Mouse (Mus musculus) brain, adult 2 months (tissue): ENCODE measurements at regions not wholly inside any gene's neighbourhood (a gene's known extent, or its start where the extent isn't known, plus 50 kb on each side); places are given as distances from the start of the nearest gene placed in this dataset.
A peak's percentile ranks its signal among the peaks of the same experiment; 100 is the strongest.
"Not testable (repeated sequence)": the region's sequence is repeated elsewhere in the genome, so short reads cannot be mapped to it uniquely, and the experiment has no call there.

ENCODE experiments used
- DNase-seq: peaks from one replicate; pipeline ENCODE4 v3.0.0; 2011; ENCODE audit warnings: low read depth, low spot score

DNA sequence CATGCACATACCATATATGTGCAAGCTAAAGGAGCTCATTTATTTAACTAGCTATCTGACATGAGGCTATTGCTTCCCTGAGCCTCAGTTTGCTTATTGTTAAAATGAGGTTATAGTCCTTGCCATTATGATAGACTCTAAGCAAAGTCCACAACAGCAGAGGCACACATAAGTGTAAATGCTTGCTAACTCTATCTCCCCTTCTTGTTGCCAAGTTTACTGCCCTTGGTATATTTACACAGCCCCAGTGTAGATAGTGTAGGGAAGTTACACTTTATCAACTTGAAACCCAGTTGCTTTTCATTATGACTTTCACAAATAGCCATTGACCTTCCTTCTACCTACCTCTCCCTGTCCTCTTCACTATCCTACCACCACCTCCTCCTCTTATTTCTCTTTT, 782.6 kb upstream of the Agtr1b start:
- no peak for DNase-seq

DNA sequence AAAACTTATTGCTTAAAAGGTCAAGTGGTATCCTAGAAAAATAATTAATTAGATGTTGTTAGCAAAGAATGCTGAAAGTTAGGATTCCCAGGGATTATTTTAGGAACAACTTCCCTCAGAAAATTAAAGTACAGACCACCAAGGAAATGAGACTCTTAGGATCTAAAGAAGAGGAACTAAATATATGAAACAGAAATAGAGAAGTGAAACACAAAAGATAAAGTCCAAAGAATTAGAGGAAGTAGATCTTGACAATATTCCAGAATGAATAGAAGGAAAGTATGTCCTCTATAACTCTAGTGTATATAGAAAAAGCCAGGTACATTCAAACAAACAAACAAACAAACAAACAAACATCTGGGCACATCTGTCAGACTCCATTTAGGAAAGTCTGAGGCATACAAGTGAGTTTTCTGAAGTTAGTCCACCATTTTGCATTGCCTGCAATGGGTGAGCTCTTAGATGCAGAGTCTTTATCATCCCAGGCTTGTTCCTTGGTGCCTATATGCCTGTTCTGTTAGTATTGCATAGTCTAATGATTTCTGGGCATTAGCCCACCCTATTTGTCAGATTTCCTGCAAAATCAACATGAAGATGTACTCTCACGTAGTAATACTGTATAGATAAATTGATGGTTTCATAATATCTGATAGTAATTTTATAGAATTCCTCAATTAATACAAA, 762.0 kb upstream of the Agtr1b start:
- no peak for DNase-seq

DNA sequence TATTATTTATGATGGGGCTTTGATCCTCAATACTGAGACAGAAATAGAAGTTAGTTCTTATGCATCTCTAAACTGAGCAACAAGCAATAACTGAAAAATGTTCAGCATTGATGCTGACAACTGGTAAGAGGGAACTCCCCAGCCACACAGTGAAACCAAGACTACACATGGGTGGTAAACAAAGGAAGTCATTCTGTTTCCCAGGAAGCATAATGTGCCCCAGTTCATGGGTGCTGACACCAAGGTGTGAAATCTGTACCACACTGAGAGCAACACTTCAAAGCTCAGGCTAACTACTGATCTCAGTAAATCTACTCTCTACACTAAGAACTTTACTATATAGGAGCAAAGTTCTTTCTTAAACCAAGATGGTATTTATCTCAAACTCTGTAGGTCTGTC, 759.2 kb upstream of the Agtr1b start:
- DNase-seq = no peak

DNA sequence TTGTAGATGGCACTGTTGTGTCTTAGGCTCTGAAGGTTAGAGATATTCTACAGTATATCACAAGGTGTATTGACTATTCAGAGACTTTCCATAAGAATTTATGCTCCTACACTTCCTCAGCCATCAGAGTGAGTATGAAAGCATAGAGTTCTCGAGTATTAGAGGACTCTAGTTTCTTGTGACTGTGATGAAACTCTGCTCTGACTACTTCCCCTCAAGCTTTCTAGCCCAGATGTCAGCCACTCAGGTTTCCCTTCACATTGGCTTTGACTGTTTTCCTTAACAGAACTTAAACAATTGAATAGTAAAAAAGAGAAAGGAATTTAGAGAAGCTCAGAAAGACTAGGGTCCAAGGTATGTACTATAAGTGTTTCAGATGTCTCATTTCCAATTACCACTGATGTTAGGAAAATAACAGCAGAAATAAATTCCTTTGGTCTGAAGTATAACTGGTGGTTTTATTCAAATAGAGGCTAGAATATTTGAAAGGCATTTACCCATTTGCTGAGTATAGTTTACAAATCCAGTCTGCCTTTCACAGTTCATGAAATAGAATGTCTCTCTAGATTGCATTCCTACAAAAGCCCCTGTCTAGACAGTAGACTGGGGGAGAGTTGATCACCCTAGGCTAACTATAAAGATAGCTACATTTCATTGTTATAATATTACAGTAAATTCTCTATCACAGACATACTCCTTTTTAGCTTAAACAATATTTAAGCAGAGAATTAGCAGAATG, 751.4 kb upstream of the Agtr1b start:
- no peak for DNase-seq

DNA sequence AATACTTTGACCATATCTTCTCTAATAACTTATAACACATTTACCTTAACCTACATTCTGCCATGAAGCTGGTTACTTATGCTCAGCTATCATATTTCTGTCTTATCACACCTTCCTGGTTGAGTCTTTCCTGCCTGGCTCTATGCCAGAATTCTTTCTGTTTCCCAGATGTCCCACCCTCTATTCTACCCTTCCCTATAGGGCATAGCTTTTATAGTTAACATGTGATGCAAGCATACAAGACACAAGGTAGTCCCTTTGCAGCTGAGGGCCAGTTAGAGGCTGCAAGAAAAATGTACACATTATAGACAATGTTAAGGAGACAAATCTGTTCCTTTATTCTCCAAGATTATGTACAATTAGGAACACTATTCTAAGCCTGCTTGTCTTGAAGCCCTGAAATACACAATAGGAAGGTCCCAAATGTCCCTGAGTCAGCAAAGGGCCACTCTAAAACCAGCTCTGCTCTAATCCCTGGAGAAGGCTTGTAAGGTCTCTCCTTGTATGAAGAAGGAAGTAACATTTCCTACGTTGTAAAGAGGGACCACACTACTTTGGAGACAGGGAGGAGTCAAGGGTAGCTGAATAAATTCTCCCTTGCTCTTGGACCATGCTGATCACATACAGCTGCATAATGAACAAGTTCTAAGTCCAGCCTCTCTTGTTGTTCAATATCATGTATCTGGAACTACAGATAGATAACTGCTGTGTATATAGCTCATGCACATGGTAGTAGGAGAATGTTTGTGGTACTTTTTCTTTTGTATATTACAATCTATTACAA, 745.0 kb upstream of the Agtr1b start:
- no peak for DNase-seq

DNA sequence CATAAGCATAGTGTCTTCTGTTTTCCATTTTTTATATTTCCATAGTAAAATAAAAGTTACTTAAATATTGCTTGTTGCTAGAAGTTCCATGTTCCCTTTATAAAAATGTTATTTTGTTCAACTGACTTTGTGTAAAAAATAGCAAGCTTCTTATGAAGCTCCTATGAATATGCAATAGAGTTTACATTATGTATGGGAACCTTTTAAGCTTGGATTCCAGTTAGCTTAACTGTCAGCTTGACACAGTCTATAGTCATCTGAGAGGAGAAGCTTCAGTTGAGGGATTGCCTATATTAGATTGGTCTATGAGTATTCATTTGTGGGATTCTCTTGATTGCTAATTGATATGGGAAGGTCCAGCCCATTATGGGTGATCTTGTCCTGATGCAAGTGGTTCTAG, 723.2 kb upstream of the Agtr1b start:
- peak; percentile 13 for DNase-seq

DNA sequence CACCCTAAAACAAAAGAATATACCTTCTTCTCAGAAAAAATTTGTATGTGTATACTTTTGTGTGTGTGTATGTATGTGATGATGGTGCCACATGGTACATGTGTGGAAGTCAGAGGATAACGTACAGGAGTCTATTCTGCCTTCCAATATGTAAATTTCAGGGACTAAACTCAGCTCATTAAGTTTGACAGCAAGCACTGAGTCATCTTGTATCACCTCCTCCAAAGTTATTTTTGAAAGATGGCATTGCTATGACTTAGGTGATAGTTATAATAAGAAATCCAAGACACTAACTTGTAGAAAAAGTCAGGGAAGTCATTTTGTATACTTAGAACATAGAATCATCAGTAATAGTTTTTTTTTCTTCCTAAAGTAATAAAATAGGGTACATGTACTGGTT, 719.4 kb upstream of the Agtr1b start:
- DNase-seq = peak; percentile 63

DNA sequence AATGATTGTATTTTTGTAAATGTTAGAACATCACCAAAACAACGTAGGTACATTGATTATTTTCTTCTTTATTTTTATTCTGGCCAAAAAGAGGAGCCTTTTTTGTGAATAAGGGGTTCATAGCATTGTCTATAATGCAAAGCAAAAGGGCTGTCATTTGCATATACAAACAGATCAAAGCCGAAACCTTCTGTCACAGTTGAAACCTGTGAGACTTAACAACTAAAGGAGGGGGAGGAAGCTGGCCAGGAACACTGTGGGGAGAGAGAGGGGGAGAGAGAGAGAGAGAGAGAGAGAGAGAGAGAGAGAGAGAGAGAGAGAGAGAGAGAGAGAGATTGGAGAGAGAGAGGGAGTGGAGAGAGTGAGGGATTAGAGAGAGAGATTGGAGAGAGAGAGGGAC, 710.6 kb upstream of the Agtr1b start:
- no peak for DNase-seq

DNA sequence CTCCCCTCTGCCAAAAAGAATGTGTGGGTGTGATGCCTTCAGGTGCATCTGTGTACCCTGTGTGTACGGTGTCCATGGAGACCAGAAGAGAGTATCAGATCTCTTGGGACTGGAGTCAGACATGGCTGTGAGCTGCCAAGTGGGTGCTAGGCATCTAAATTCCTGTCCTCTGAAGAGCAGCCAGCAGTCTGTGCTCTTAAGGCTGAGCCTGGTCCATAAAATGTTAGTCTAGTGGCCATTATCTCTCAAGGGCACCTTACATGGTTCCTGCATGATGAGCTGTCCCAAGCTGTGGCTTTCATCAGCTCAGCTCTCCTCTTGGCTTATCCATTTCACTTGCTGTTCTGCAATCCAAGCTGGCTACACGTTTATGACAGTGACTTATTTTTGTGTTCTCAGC, 686.4 kb upstream of the Agtr1b start:
- not testable (repeated sequence) for DNase-seq

DNA sequence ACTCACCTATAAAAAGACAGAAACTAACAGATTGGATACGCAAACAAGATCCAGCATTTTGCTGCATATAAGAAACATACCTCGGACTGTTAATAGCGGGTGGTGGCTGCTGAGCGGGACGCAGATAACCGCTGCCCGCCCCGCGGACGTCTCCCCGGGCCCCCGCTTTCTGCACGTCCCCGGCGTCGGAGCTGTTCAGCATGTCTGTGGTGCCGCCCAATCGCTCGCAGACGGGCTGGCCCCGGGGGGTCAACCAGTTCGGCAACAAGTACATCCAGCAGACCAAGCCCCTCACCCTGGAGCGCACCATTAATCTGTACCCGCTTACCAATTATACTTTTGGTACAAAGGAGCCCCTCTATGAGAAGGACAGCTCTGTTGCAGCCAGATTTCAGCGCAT, 682.4 kb upstream of the Agtr1b start:
- not testable (repeated sequence) for DNase-seq

DNA sequence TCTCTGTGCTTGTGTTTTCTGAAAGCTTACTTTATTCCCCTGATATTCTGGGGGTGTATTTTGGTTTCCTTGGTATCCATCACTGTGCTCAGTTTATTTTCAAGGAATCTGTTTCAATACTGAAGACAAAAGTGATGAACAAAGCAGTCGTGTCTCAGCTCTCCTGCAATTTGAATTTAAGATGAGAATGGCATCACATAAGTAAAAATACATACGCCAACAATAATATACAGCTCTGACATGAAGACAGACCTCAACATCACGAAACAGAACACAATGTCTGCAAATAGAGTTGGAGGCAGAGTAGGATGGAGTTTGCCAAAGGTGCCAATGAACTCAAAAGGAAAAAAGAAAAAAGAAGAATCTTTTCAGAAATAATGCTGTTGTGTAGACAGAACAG, 679.0 kb upstream of the Agtr1b start:
- DNase-seq = peak; percentile 72

DNA sequence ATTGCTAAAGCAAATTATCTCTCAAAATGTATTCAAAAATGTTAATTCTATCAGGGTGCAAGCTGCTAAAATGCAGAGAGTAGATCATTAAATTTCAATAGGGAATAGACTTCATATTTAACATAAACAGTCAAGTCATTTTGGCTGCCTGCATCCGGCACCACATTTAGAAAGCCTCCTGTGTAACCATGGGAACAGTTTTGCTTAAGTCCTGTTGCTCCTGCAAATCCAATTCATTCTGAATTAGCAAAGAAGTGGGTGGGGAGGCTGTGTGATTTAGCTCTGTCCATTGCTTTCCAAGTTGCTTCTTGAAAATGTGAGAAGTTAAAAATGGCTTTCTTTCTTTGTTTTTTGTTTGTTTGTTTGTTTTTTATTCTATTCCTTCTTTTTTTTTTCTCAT, 658.9 kb upstream of the Agtr1b start:
- peak; percentile 91 for DNase-seq

DNA sequence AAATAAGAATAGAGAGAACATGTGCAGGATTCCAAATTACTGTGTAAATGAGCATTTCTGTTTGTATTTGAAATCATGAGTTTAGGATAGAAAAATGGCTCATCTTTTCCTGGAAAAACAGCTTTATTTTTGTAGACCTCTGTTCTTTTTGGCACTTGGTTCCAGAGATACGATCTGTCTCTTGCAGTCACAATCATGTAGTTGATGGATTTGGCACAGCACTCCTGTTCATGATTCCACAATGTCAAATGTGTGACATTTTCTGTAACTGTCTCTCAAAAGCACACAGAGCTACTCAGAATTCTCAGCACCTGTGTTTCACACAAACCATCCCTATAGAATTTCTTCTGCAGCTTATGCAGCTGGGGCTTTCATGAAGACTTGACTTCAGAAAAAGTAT, 654.0 kb upstream of the Agtr1b start:
- DNase-seq = peak; percentile 70

DNA sequence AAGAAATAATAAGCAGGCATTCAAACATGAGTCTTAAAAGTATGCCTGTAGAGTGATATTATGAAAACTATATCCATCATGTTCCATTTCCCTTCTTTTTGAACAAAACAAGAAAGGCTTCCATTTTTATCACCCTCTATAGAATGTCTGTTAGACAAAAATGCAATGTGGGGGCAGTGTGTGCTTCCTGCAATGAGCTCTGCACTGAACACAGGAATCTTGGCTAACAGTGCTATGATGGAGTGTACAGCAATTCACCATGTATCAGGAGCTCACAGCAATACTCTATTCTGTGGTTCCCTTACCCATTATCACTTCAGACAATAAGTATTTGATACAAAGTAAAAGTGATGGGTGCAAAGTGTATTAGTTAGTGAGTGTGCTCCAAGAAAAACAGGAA, 653.3 kb upstream of the Agtr1b start:
- DNase-seq = peak; percentile 58

DNA sequence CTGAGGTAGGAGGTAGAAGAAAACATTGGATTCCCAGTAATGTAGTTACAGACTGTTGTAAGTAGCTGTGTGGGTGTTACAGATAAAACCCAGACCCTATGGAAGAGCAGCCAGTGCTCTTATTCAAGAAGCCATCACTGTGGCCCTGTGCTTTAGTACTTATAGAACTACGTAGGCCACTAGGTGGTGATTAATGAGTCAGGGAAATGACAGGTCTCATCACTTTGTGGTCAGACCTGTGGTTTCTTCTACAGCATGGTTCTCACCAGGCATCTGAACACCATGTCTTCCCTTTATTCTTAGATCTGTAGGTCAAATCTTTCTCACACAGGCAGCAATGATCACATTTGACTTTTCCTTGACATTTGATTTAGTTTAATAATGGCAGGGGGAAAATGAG, 642.7 kb upstream of the Agtr1b start:
- no peak for DNase-seq

DNA sequence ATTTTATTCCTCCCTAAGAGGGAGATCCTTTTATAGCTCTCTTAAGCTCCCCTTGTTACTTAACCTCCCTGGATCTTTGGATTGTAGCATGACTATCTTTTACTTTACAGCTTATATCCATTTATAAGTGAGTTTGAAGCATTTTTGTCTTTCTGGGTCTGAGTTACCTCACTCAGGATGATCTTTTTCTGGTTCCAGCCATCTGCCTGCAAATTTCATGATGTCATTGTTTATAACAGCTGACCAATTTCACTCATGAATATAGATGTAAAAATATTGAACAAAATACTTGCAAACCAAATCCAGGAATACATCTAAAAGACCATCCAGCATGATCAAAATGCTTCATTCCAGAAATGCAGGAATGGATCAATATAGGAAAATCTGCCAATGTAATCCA, 631.3 kb upstream of the Agtr1b start:
- DNase-seq = peak; percentile 66

DNA sequence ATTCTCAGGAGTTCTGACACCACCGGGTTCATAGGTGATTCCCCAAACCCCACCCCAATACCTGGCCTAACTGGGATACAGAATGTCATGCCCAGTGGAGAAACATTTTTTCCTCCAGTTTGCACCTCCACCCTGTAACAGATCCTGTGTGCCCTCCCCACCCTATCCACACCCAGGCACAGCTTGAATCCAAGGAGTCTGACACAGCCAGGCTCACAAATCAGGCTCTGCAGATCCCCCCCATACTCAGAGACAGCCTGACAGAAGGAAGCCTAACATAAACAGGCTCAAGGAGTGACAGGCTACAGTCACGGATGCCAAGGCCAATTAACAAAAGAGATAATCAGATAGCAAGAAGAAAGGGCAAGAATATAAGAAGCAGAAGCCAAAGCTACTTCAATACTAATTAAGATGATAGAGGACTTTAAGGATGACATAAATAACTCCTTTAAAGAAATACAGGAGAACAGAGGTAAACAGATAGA, 622.6 kb upstream of the Agtr1b start:
- DNase-seq = no peak

DNA sequence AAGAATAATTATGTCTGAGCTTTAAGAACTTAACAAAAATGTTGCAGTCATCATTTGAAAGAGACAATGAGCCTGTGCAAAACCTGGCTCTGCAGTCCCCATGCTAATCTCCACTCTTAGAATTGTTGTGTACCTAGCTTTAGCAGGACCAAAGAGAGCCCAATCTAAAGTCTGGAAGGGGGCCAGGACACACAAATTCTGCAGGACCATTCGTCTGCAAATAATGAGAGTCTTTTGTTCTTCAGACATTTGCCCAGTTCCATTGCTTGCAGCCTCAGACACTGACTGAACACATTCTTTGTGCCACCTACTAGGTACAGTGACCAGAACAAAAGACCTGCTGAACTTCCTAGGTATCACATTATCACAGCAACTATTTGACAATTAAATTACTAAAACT, 620.0 kb upstream of the Agtr1b start:
- peak; percentile 24 for DNase-seq

DNA sequence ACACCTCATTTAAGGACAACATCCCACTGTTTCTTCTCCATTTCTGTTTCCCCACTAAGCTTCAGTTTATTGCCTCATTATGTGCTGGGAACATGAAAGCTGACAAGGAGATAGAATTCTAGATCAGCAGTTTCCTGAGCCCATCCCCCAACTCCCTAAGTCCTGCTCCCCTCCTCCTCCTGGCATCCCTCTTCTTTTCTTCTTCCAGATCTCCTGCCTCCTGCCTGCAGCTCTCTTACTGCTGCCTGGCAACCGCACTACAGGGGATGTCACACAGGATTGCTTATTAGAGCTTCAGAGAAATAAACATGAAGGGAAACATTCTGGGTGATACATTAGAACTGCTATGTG, 619.4 kb upstream of the Agtr1b start:
- peak; percentile 81 for DNase-seq

DNA sequence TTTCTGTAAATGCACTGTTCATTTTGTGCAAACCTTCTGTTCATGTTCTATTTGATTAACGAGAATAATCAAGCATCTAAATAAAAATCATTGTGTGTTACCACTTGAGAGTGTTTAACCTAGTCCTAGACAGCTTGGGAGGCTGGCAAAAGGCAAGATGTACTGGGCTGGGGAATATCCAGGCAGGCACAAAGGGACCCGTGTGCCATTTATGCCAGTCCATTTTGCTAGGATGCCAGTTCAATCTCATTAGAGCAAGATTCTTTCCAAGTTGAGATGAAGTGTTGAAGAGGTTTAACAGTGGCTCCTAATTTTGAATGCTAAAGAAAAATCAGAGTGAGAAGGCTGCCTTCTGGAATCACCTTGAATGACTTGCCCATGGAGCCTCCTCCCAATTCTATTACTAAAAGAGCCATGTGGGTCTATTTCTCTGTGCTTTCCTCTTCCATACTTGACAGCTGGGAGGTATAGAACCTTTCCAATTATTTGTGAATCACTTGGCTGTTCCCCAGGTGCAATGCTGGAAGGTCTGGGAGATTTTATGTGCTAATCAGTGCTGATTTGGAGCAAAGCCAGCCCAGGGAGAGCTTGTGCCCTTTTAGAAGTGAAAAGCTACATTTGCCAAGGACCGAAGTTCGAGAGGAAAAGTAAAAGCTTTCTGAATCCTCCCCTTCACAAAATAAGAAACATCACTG, 618.9 kb upstream of the Agtr1b start:
- DNase-seq = peak; percentile 86

DNA sequence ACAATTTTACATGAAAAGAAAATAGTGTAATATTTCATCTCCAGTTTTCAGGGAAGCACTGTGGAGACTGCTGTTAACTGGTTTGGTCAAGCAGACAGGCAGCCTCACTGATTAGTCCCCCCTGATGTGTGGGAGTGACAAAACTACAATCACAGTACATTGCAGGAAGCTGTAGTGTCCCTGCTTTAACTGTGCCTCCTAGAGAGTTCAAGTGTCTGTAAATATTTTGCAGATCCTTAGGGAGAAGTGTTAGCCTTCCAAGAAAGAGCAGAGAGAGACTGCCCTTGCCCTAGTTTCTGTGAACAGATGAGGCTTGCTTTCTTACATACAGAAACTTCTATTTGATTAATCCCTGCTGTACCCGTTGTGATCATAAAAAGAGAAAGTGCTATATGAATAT, 617.2 kb upstream of the Agtr1b start:
- DNase-seq = no peak

DNA sequence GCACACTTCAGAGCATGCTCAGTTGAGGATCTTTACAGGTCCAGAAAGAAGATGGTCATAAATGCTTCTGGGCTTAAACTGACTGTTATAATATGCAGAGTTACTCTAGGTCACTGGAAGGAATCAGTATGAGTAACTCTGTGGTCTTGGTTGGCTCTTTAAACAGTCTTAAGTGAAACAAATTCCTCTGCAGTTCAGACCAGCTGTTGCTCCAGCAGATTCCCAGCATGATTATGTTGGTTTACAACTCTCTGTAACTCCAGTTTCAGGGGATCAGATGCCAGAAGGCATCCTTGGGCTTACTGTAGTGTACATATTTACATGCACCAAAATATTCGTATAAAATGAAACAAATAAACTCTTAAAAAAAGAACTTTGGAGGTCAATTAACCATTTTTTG, 606.1 kb upstream of the Agtr1b start:
- no peak for DNase-seq
